24 mouse cellular contexts compared by ENCODE assay signal in the genomic region with DNA sequence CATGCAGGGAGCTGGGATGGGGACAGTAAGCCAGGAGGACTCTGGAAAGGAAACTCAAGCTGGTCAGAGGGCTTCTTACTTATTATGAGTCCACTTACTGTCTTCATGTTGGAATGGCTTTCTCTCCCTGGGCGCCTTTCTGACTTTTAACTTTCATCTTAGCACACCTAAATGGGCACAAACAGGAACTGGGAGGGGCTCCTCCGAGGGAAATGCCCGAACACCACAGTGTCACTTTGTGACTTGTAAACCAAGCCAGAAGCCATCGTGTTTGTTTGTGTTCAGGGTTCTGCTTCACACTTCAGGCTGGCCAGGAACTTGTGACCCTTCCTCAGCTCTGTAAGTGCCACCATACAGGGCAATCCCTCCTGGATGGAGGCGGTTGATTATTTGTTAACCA. TPM values are rescaled to one million over a fixed set of nuclear protein-coding genes. Genes with fewer than 3 reads are reported as not detected.
"Had no signal": no experiment of that assay in that cellular context is flagged by ENCODE, and none has a peak within 500 bp of the region (broad histone marks: within the 10 kb centered on the region; RNA-seq: fewer than 3 reads in every experiment).

No protein-coding gene starts in this region.

- H3K27me3 ChIP-seq: megakaryocyte, embryonic 14.5 days; midbrain, embryonic 13.5 days had no signal

- H3K9me3 ChIP-seq: megakaryocyte, embryonic 14.5 days; midbrain, embryonic 10.5 days; midbrain, embryonic 13.5 days had no signal

- H3K27ac ChIP-seq: left cerebral cortex, adult 2 months; liver, embryonic 14.5 days; macrophage; midbrain, embryonic 10.5 days; midbrain, embryonic 13.5 days; stomach, postnatal 0 days had no signal

- DNase-seq: kidney, adult 9 months; kidney, postnatal 14 days; kidney, postnatal 4 days; layer of hippocampus, adult 9-11 months; layer of hippocampus, postnatal 36 days; liver, postnatal 0 days; lung, embryonic 14.5 days; right cerebral cortex, postnatal 14 days; right cerebral cortex, postnatal 4 days; thymus, adult 2 months; thymus, postnatal 14 days; thymus, postnatal 4 days had no signal

- H3K4me2 ChIP-seq: lung, embryonic 14.5 days; midbrain, embryonic 13.5 days had no signal

- ATAC-seq: liver, postnatal 0 days; lung, postnatal 0 days; midbrain, embryonic 13.5 days; midbrain, embryonic 16.5 days had no signal

- H3K4me3 ChIP-seq: left cerebral cortex, adult 2 months; megakaryocyte, embryonic 14.5 days; midbrain, embryonic 10.5 days; midbrain, embryonic 13.5 days; myocyte had no signal

- H3K9ac ChIP-seq: liver, embryonic 14.5 days; liver, postnatal 0 days; lung, embryonic 14.5 days; midbrain, embryonic 13.5 days had no signal

- H3K4me1 ChIP-seq: midbrain, embryonic 10.5 days; midbrain, embryonic 13.5 days had no signal

RNA-seq across cellular contexts. Expression of a gene that starts 19.8 kb away (rescaled TPM):
- total RNA-seq: monocyte, adult 5-6 weeks had no signal
- polyA plus RNA-seq: liver, adult 2 months; macrophage; myocyte had no signal

RNA-seq across cellular contexts. Expression of a gene that starts 46.9 kb away (rescaled TPM):
- polyA plus RNA-seq: liver, adult 2 months had no signal
